Mouse (Mus musculus) urinary bladder, postnatal 36 days (tissue): ENCODE measurements around the gene Ifi204.
"Not testable (repeated sequence)": the region's sequence is repeated elsewhere in the genome, so short reads cannot be mapped to it uniquely, and the experiment has no call there.

Experiments used
- DNase-seq, 2 experiments: peaks; one replicate each; pipeline ENCODE4 v3.0.0; 2022; ENCODE audit warnings: low spot score in 2 of 2, mixed read lengths in 1 of 2

Gene Ifi204

DNA sequence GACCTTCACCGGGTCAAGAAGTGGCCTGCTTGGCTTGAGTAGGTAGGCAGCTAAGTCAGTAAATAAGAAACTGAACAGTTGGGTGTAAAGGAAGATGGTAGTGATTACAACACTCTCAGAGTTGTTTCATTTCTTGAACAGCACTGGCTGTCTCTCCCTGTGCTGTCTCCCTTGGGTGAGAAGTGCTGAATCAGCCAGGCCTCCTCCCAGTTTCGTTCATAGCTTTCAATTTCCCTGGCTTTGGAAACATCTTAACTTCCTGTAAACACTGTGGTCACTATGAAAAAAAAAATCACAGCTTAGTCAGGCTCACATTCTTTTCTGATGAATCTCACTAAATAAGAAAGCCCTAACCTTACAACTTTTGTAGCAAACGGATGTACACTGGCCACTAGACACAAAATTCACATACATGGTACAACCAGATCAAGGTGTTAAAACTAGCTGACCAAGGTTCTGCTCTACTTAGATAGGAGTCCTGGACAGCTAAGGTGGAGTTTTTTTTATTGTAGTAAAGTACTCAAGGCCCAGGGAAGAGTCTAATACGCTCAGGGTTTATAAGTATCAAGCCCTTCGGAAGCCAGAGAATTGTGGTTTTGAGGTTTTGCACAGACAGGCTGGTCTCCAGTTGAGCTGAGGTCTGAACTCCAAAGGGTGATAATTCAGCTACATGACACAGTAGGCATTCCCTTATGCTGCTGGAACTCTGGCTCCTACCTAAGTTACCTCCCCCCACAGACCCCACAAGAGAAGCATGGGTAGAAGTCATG lies at the start of gene Ifi204:
Ifi204 (minus strand) TSS at position 96 of the 770 bp plus-strand sequence.
- peak in 1 of 2 experiments; percentile 56 for DNase-seq

DNA sequence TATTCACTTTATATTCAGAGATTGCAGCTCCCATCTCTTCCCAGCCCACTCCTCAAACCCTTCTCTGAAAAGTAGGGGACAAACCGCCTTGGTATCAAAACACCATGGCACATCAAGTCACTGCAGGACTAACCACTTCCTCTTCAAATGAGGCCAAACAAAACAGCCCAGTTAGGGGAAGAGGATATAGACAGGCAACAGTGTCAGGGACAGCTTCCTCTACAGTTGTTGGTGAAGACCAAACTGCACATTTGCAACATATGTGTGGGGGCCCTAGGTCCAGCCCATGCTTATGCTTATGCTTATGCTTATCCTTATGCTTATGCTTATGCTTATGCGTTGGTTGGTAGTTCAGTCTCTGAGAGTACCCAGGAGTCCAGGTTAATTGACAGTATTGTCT lies 42.6 kb upstream of the Ifi204 start:
- DNase-seq = not testable (repeated sequence)

DNA sequence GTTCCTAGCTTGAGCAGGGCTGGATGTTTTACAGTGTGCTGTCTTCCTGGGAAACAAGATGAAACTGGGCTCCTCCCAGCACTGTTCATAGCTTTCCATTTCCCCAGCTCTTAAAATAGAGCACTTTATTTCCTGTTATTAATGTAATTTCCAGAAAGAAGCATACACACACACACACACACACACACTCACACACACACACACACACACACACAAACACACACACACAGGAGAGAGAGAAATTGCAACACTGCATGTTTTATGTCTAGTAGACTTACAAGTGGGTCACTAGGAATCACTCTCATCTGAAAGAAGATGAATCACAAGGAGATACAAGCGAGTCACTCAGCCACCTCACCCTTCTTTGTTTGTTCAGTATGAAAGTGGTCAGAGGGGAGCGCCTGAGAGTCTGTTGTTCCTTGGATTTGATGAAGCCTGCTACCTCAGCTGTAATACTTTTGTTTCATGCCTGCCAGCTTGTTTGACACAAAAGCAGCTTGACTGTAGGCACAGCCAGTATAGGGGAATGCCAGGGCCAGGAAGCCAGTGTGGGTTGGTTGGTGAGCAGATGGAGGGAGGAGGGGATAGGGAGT lies 36.0 kb upstream of the Ifi204 start:
- not testable (repeated sequence) for DNase-seq

DNA sequence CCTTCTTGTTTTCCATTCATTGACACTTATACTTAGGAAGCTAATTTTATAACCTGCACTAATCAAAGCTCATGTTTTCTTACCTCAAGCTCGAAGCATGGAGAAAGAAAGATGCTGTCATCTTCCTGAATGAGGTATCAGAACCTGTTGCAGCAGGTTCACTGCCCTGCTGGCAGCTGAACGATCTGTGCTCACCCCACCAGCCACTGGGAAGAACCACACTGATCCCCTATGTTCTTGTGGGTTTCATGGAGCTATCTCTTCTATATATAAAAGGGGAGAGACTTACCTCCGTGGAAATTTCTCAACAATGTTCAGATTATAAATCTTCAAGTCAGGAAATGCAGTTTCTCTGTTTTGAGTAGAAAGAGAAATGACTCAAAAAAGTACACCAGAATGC lies 35.5 kb upstream of the Ifi204 start:
- not testable (repeated sequence) for DNase-seq

DNA sequence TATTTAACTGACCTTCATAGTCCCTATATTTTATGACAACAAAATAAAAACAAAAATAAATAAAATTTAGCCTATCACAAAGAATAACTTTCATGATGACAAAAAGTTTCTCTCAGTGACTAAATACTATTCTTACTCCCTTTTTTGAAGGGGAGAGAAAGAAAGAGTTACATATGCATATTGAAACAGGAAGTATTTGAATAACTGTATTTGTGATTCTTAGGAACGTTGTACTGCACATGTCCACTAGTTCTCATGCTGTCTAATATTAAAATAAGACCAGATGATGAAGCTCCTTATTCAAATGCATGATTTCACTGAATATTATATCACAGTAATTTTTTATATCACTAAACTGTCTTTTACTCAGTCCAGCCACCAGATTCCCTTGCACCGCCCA lies 35.0 kb upstream of the Ifi204 start:
- DNase-seq = not testable (repeated sequence)

DNA sequence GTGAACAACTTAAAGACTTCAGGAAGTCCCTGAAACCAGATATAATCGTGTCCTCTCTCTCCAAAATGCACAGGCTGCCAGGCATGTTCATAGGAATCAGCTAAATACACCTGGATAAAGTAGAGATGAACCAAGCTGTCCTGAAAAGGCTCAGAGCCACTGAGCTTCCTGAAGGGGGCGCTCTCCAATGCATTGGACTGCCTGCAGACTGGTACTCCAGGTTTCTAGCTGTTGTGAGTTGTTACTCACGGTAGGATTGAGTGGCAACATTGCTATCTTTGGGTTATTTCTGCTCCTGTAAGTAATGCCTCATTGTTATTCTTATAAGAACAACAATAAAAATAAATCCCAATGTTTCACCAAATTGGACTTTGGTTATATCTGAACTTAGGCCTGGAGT lies 6.7 kb upstream of the Ifi204 start:
- not testable (repeated sequence) for DNase-seq

DNA sequence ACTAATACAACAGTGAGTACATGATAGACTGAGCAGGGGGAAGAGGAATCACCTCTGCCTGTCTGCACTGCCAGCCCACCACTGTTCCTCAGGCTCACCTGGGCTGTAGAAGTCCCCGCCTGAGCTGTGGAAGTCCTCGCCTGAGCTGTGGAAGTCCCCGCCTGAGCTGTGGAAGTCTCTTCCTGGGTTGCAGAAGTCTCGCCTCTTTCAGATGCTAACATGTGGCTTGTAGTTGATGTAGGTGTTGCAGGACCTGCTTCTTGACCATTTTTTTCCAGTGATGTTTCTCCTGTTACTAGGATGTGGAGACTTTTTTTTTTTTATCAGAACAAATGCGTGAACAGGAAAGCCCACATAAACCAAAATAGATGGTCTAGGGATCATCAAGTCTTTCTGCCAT lies 6.7 kb downstream of the Ifi204 start:
- not testable (repeated sequence) for DNase-seq

DNA sequence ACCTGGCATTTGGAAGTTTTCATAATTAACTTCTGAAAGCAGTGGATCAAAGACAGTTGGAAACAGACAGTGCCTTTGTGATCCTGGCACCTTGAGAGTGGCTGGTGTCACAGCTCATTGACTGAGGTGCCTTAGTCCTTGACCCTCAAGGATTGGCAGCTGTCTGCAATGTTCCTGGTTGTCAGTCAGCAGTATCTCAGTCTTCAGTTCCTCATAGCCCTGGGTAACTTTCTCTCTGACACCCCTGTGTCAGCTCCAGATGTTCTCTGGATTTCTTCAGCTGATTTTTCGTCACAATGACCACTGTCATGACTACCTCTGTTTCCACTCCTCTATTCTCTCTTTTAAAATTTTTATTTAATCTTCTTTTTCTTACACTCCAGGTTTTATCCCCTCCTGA lies 24.5 kb downstream of the Ifi204 start:
- DNase-seq = no peak

DNA sequence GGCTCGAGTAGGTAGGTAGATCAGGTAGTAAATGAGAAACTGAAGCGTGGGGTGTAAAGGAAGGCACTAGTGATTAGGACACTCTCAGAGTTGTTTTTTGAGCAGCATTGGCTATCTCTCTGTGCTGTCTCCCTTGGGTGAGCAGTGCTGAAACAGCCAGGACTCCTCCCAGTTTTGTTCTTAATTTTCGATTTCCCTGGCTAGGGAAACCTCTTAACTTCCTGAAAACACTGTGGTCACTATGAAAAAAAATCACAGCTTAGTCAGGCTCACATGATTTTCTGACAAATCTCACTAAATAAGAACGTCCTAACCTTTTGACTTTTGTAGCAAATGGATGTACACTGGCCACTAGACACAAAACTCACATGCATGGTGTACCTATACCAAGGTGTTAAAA lies 25.1 kb downstream of the Ifi204 start, which contains the start of gene Ifi207:
Ifi207 (minus strand) TSS at position 92 of the 400 bp plus-strand sequence.
- DNase-seq = peak in 1 of 2 experiments; percentile 26

DNA sequence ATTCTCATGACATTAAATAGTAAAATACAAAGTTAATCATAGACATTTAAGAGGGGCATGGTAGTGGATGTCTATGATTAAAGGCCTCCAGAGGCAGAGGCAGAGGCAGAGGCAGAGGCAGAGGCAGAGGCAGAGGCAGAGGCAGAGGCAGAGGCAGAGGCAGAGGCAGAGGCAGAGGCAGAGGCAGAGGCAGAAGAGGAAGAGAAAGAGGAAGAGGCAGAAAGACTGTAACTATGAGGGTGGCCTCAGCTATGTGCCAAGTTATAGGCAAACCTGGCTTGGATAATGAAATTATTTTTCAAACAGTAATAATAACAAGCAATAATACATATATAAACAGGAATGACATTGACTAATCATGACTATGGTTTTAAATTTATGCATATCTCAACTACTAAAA lies 26.2 kb downstream of the Ifi204 start:
- no peak for DNase-seq

DNA sequence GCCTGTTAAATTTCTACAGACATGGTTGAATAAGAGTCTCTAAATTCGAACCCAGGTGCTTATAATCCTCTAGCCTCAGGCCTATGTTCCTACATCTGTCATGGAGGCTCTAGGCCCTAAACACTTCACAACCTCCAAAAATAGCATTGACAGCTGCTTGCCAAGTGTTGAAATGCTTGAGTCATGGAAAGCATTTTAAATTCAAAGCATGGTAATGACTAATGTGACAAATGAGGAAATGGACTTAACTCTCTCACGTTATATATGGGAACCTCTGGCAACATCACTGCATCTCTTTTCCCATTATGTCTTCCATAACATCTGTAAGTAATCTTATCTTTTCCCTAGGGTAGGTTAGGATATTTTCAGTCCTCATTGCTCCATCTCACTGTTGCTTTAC lies 29.8 kb downstream of the Ifi204 start:
- DNase-seq = no peak

DNA sequence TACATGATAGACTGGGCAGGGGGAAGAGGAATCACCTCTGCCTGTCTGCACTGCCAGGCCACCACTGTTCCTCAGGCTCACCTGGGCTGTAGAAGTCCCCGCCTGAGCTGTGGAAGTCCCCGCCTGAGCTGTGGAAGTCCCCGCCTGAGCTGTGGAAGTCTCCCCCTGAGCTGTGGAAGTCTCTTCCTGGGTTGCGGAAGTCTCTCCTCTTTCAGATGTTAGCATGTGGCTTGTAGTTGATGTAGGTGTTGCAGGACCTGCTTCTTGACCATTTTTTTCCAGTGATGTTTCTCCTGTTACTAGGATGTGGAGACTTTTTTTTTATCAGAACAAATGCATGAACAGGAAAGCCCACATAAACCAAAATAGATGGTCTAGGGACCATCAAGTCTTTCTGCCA lies 31.7 kb downstream of the Ifi204 start:
- not testable (repeated sequence) for DNase-seq

DNA sequence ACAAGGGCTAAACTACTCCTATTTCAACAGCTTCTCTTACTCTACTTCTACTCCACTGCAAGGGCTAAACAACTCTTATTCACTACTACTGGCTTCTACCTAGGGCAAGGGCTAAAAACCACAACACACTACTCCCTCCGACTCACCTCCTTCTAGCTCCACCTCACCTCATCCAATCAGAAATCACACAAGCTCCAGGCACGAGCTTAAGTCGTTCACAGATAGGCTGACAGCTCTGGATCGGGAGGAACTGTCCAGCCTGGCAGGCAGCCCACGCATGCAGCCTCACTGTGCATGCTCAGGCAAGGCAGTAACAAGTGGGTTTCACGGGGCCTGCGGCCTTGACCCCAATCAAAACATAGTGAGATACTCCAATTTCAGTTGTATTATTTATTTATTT lies 33.5 kb downstream of the Ifi204 start:
- DNase-seq = no peak
